Mouse (Mus musculus) forelimb bud, embryonic 11.5 days (tissue): ENCODE measurements around the gene Pbxip1.
"Not testable (repeated sequence)": the region's sequence is repeated elsewhere in the genome, so short reads cannot be mapped to it uniquely, and the experiment has no call there.

Experiments
- DNase-seq: peaks from one replicate; pipeline ENCODE4 v3.0.0-alpha.2; 2012; ENCODE audit warnings: low read depth, low spot score

Gene Pbxip1

GRCm38 (mm10) chr3:89409701-89410100 is 26.8 kb upstream of the Pbxip1 start:
- DNase-seq = no peak

- no peak for DNase-seq
Measured at GRCm38 (mm10) chr3:89410864-89411263, 25.6 kb upstream of the Pbxip1 start.

GRCm38 (mm10) chr3:89411490-89412393 is 24.8 kb upstream of the Pbxip1 start, which contains the start of gene Flad1:
TSS of gene Flad1 (minus strand) at chr3:89411870.
- peak; percentile 100 for DNase-seq

- DNase-seq = no peak
Measured at GRCm38 (mm10) chr3:89416158-89416557, 20.3 kb upstream of the Pbxip1 start.

- no peak for DNase-seq
Measured at GRCm38 (mm10) chr3:89417131-89417530, 19.4 kb upstream of the Pbxip1 start.

GRCm38 (mm10) chr3:89417840-89418169 is 18.7 kb upstream of the Pbxip1 start:
- DNase-seq = no peak

- DNase-seq = peak; percentile 99
Measured at GRCm38 (mm10) chr3:89418170-89418860, 18.2 kb upstream of the Pbxip1 start, which contains the start of the genes Cks1b and Shc1. TSS of gene Cks1b (minus strand) at chr3:89418383. TSS of gene Shc1 (plus strand) at chr3:89418443.

- no peak for DNase-seq
Measured at GRCm38 (mm10) chr3:89418861-89419250, 17.6 kb upstream of the Pbxip1 start.

GRCm38 (mm10) chr3:89419571-89419970 is 16.9 kb upstream of the Pbxip1 start:
- no peak for DNase-seq

- DNase-seq = no peak
Measured at GRCm38 (mm10) chr3:89419981-89420380, 16.5 kb upstream of the Pbxip1 start.

GRCm38 (mm10) chr3:89420421-89420820 is 16.1 kb upstream of the Pbxip1 start:
- DNase-seq = no peak

GRCm38 (mm10) chr3:89421002-89421774 is 15.3 kb upstream of the Pbxip1 start:
- DNase-seq = peak; percentile 73

- no peak for DNase-seq
Measured at GRCm38 (mm10) chr3:89421810-89422473, 14.6 kb upstream of the Pbxip1 start.

GRCm38 (mm10) chr3:89422556-89423205 is 13.8 kb upstream of the Pbxip1 start:
- no peak for DNase-seq

GRCm38 (mm10) chr3:89424416-89425140 is 11.9 kb upstream of the Pbxip1 start:
- DNase-seq = no peak

- no peak for DNase-seq
Measured at GRCm38 (mm10) chr3:89425141-89425525, 11.4 kb upstream of the Pbxip1 start.

GRCm38 (mm10) chr3:89425876-89426275 is 10.6 kb upstream of the Pbxip1 start:
- no peak for DNase-seq

GRCm38 (mm10) chr3:89429021-89429420 is 7.5 kb upstream of the Pbxip1 start:
- DNase-seq = not testable (repeated sequence)

- peak; percentile 94 for DNase-seq
Measured at GRCm38 (mm10) chr3:89430171-89431159, 6.0 kb upstream of the Pbxip1 start, which contains the start of gene Pygo2. TSS of gene Pygo2 (plus strand) at chr3:89430214.
